Mouse (Mus musculus) CH12.LX (cell line): Measurements from ENCODE around the gene Hsd11b2.

Source experiments
- CTCF ChIP-seq, 2 experiments: IDR thresholded peaks in 1 of 2; conservative IDR thresholded peaks in 1 of 2; 2 replicates each; pipeline ENCODE4 v1.5.1; 2011 to 2012; ENCODE audit warnings: low read depth in 2 of 2, low read length in 2 of 2, improper control_type of control experiment in 1 of 2, inconsistent platforms in 1 of 2, mild to moderate bottlenecking in 1 of 2, moderate library complexity in 1 of 2
- SIN3A ChIP-seq: IDR thresholded peaks from 2 replicates; pipeline ENCODE4 v1.6.1; 2012; ENCODE audit warnings: low read length, improper control_type of control experiment, inconsistent platforms
- UBTF ChIP-seq: IDR thresholded peaks from 2 replicates; pipeline ENCODE4 v1.6.1; 2012; ENCODE audit warnings: low read depth, mild to moderate bottlenecking, inconsistent platforms, low read length, improper control_type of control experiment, moderate library complexity

- no peak for TF ChIP-seq UBTF
- no peak for TF ChIP-seq CTCF (conservative IDR thresholded peaks at IDR 0.05 in 1 of 2, IDR thresholded peaks at IDR 0.05 in 1 of 2; ENCODE audit: low read depth in 2 of 2, low read length in 2 of 2)
- no peak for TF ChIP-seq SIN3A
Measured at GRCm38 (mm10) chr8:105493495-105493894, 25.1 kb upstream of the Hsd11b2 start.
